Mouse (Mus musculus): ENCODE measurements around the gene Schip1. TPM values are rescaled to one million over a fixed set of nuclear protein-coding genes. Genes with fewer than 3 reads are reported as not detected.
A peak's percentile ranks its signal among the peaks of the same experiment; 100 is the strongest.

Gene Schip1
- polyA plus RNA-seq, 2 experiments = 12.1 to 18.9 TPM

GRCm38 (mm10) chr3:68059162-68059800 lies 5.3 kb upstream of the Schip1 start:
- Histone ChIP-seq H3K27me3 (ENCODE audit: control insufficient read depth, insufficient read depth, low read length) (0 out of 2 replicates have a peak, but pooled peaks cover 5% of the 10 kb centered on the region), H3K4me1 (ENCODE audit: control insufficient read depth, insufficient read depth, low read length) (no peaks in the 10 kb centered on the region), H3K4me2 (replicated peaks; ENCODE audit: low read depth, low read length, severe bottlenecking) (no peak overlapping the region), H3K4me3 (replicated peaks; ENCODE audit: low read length) (no peak overlapping the region), H3K27ac (replicated peaks; ENCODE audit: low read depth, low read length) (no peak overlapping the region), H3K9me3 (ENCODE audit: control insufficient read depth, low read length) (no peaks in the 10 kb centered on the region), H3K9ac (ENCODE audit: low read depth, low read length, severe bottlenecking) (no peak overlapping the region), H3K36me3 (ENCODE audit: control insufficient read depth, insufficient read depth, low read length) (no peaks in the 10 kb centered on the region)
- 49% methylated on average over 2 of the region's 2 CpGs for WGBS
- TF ChIP-seq POLR2A (IDR thresholded peaks at IDR 0.05; ENCODE audit: borderline replicate concordance, extremely low read depth, insufficient read depth, insufficient read length) = no peak
- DNase-seq (ENCODE audit: low spot score) (no peak), ATAC-seq (ENCODE audit: low FRiP score, low read depth) (no peak)

GRCm38 (mm10) chr3:68071395-68072386 lies 7.1 kb downstream of the Schip1 start:
- H3K9ac ChIP-seq (ENCODE audit: low read depth, low read length, severe bottlenecking) = no peak overlapping the region
- ATAC-seq (ENCODE audit: low FRiP score, low read depth) (peak; percentile 19; the same call in 1 of the 2 replicates), DNase-seq (ENCODE audit: low spot score) (peak; percentile 50)
- 52% methylated on average over 9 of the region's 9 CpGs for WGBS
- H3K9me3 ChIP-seq (ENCODE audit: control insufficient read depth, low read length) = no peaks in the 10 kb centered on the region
- H3K4me2 ChIP-seq (replicated peaks; ENCODE audit: low read depth, low read length, severe bottlenecking) = no peak overlapping the region
- no peak for TF ChIP-seq POLR2A (IDR thresholded peaks at IDR 0.05; ENCODE audit: borderline replicate concordance, extremely low read depth, insufficient read depth, insufficient read length)
- H3K4me1 ChIP-seq (ENCODE audit: control insufficient read depth, insufficient read depth, low read length) = peaks cover 9% of the 10 kb centered on the region
- no peaks in the 10 kb centered on the region for H3K27me3 ChIP-seq (ENCODE audit: control insufficient read depth, insufficient read depth, low read length)
- no peak overlapping the region for H3K27ac ChIP-seq (replicated peaks; ENCODE audit: low read depth, low read length)
- no peaks in the 10 kb centered on the region for H3K36me3 ChIP-seq (ENCODE audit: control insufficient read depth, insufficient read depth, low read length)
- no peak overlapping the region for H3K4me3 ChIP-seq (replicated peaks; ENCODE audit: low read length)

GRCm38 (mm10) chr3:68077406-68077805 lies 12.8 kb downstream of the Schip1 start:
- WGBS = 57% methylated on average over 4 of the region's 4 CpGs
- no peak for TF ChIP-seq POLR2A (IDR thresholded peaks at IDR 0.05; ENCODE audit: borderline replicate concordance, extremely low read depth, insufficient read depth, insufficient read length)
- ATAC-seq (ENCODE audit: low FRiP score, low read depth) = no peak

GRCm38 (mm10) chr3:68085024-68085423 lies 20.4 kb downstream of the Schip1 start:
- ATAC-seq (ENCODE audit: low FRiP score, low read depth) = no peak
- Histone ChIP-seq H3K36me3 (ENCODE audit: control insufficient read depth, insufficient read depth, low read length) (no peaks in the 10 kb centered on the region), H3K27me3 (ENCODE audit: control insufficient read depth, insufficient read depth, low read length) (no peaks in the 10 kb centered on the region; the same call in 1 of the 2 replicates), H3K4me1 (ENCODE audit: control insufficient read depth, insufficient read depth, low read length) (no peaks in the 10 kb centered on the region), H3K9ac (ENCODE audit: low read depth, low read length, severe bottlenecking) (no peak overlapping the region), H3K4me2 (replicated peaks; ENCODE audit: low read depth, low read length, severe bottlenecking) (no peak overlapping the region), H3K27ac (replicated peaks; ENCODE audit: low read depth, low read length) (no peak overlapping the region), H3K4me3 (replicated peaks; ENCODE audit: low read length) (no peak overlapping the region), H3K9me3 (ENCODE audit: control insufficient read depth, low read length) (no peaks in the 10 kb centered on the region)
- DNase-seq (ENCODE audit: low spot score) = no peak
- WGBS = 93% methylated on average over 2 of the region's 2 CpGs
- TF ChIP-seq POLR2A (IDR thresholded peaks at IDR 0.05; ENCODE audit: borderline replicate concordance, extremely low read depth, insufficient read depth, insufficient read length) = no peak

More at GRCm38 (mm10) chr3:68077406-68077805, 12.8 kb downstream of the Schip1 start:
- no peak overlapping the region for H3K4me3 ChIP-seq (replicated peaks; ENCODE audit: low read length)
- H3K36me3 ChIP-seq (ENCODE audit: control insufficient read depth, insufficient read depth, low read length) = no peaks in the 10 kb centered on the region
- H3K4me1 ChIP-seq (ENCODE audit: control insufficient read depth, insufficient read depth, low read length) = no peaks in the 10 kb centered on the region
- no peak overlapping the region for H3K4me2 ChIP-seq (replicated peaks; ENCODE audit: low read depth, low read length, severe bottlenecking)
- H3K27ac ChIP-seq (replicated peaks; ENCODE audit: low read depth, low read length) = no peak overlapping the region
- DNase-seq (ENCODE audit: low spot score) = no peak
- H3K9me3 ChIP-seq (ENCODE audit: control insufficient read depth, low read length) = no peaks in the 10 kb centered on the region
- no peaks in the 10 kb centered on the region for H3K27me3 ChIP-seq (ENCODE audit: control insufficient read depth, insufficient read depth, low read length)
- no peak overlapping the region for H3K9ac ChIP-seq (ENCODE audit: low read depth, low read length, severe bottlenecking)

- no peaks in the 10 kb centered on the region for H3K36me3 ChIP-seq (ENCODE audit: control insufficient read depth, insufficient read depth, low read length)
- DNase-seq (ENCODE audit: low spot score) (no peak), ATAC-seq (ENCODE audit: low FRiP score, low read depth) (no peak)
- no peak overlapping the region for H3K9ac ChIP-seq (ENCODE audit: low read depth, low read length, severe bottlenecking)
- H3K27me3 ChIP-seq (ENCODE audit: control insufficient read depth, insufficient read depth, low read length) = peaks cover 16% of the 10 kb centered on the region; the same call in 1 of the 2 replicates
- no peak for TF ChIP-seq POLR2A (IDR thresholded peaks at IDR 0.05; ENCODE audit: borderline replicate concordance, extremely low read depth, insufficient read depth, insufficient read length)
- no peak overlapping the region for H3K27ac ChIP-seq (replicated peaks; ENCODE audit: low read depth, low read length)
- WGBS = 45% methylated on average over 4 of the region's 4 CpGs
- H3K4me2 ChIP-seq (replicated peaks; ENCODE audit: low read depth, low read length, severe bottlenecking) = no peak overlapping the region
- H3K4me3 ChIP-seq (replicated peaks; ENCODE audit: low read length) = no peak overlapping the region
- no peaks in the 10 kb centered on the region for H3K9me3 ChIP-seq (ENCODE audit: control insufficient read depth, low read length)
- H3K4me1 ChIP-seq (ENCODE audit: control insufficient read depth, insufficient read depth, low read length) = 0 out of 2 replicates have a peak, but pooled peaks cover 2% of the 10 kb centered on the region
Observed at GRCm38 (mm10) chr3:68092108-68092507, 27.5 kb downstream of the Schip1 start.
